Mouse (Mus musculus) retina, postnatal 1 day (tissue): ENCODE data around the gene Olfr1245.
A peak's percentile ranks its signal among the peaks of the same experiment; 100 is the strongest.
"Not testable (repeated sequence)": the region's sequence is repeated elsewhere in the genome, so short reads cannot be mapped to it uniquely, and the experiment has no call there.

Source experiments
- DNase-seq: peaks from one replicate; pipeline ENCODE4 v3.0.0-alpha.2; 2012

The Olfr1245 gene

GRCm38 (mm10) chr2:89578347-89578746 is at the start of gene Olfr1245:
Gene Olfr1245, minus strand, starts transcription at chr2:89578447.
- no peak for DNase-seq

- not testable (repeated sequence) for DNase-seq
These were observed 39.9 kb upstream of the Olfr1245 start, which contains the start of gene Olfr1248 for GRCm38 (mm10) chr2:89618145-89618544. Gene Olfr1248, minus strand, starts transcription at chr2:89618245.

- no peak for DNase-seq
These were observed 35.8 kb upstream of the Olfr1245 start, which contains the start of gene Olfr1247 for GRCm38 (mm10) chr2:89614030-89614429. Gene Olfr1247, minus strand, starts transcription at chr2:89614130.

DNA sequence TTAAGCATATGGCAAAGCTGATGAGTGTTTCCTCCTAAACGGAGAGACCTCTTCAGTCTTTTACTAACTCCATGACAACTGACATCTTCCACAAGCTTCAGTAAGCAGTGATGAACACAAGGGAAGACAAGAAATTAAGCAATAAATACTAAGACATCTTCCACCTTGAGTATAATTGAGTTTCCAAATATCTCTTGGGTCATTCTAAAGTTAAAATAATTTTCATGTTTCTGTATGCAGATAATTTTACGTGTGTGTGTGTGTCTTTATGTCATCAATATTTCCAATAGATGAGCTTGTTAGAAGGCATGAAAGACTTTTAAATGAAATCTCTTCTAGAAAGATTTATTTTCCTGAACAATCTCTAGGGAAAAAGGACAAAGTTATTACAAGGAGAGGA is 14.8 kb upstream of the Olfr1245 start, which contains the start of gene Olfr1246:
TSS of gene Olfr1246 (minus strand) at position 101 of the 400 bp plus-strand sequence.
- DNase-seq: no peak

DNA sequence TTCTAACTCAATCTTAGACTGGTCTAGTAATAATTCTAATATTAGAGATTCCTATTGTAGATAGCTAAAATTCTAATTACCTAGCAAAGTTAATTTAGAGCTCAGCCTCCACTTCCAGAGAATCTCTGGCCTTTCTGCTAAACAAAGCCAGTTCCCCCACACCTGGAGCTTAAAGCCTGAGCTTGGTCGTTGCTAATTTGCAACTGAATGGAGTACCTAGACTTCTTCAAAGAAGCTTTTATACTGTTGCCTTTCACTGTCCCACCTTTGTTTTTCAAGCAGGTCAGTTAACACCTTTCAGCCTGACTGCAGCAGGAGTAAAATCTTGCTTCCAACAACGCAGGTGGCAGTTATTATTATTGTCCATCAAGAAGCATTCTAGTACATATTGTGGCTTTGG is 15.5 kb downstream of the Olfr1245 start:
- not testable (repeated sequence) for DNase-seq

GRCm38 (mm10) chr2:89544516-89544915 is 33.7 kb downstream of the Olfr1245 start:
- peak; percentile 1 for DNase-seq

DNA sequence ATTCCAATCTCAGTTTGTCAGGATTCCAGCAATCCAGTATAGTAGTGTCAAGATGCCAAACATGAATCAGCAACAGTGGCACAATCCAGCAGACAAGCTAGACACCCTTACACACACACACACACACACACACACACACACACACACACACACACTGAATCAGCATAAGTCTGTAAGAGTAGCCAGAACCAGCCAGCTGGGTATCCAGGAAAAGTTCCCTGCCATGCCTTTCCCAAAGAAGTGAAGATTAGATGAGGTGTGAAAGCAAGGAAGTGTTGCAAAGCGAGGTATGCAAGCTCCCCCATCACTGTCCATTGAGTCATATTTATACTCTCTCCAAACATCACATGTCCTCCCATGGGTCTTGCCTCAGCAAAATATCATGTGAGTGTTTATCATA is 38.3 kb downstream of the Olfr1245 start:
- no peak for DNase-seq

DNA sequence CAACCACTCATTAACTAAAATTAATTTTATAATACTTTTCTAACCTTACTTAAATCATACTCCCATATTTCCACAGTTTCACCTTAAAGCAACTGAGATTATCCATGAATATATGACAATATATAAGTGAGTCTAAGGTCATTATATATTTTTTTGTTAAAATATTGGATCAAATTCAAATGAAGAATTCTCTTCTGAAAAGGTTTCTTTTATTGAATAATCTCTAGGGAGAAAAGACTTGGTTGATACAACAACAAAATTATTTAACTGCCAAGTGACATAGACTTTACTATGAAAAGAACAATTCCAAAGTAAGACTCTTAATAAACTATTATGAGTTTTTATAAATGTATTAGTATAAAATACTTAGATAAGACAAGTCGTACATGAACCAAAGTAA is 46.9 kb downstream of the Olfr1245 start, which contains the start of gene Olfr1243:
TSS of gene Olfr1243 (minus strand) at position 101 of the 400 bp plus-strand sequence.
- no peak for DNase-seq
